Mouse (Mus musculus): ENCODE measurements around the gene Aprt. TPM values are rescaled to one million over a fixed set of nuclear protein-coding genes. Genes with fewer than 3 reads are reported as not detected.
"Not testable (repeated sequence)": the region's sequence is repeated elsewhere in the genome, so short reads cannot be mapped to it uniquely, and the experiment has no call there.

The Aprt gene
- total RNA-seq, 2 experiments from 2014 or later, result 67.5 to 72.3 TPM

GRCm38 (mm10) chr8:122586749-122587148, 10.0 kb upstream of the Aprt start:
- no peak for DNase-seq

- DNase-seq, result no peak
Measured at GRCm38 (mm10) chr8:122586171-122586570, 9.5 kb upstream of the Aprt start.

GRCm38 (mm10) chr8:122585411-122585891, 8.7 kb upstream of the Aprt start:
- peak; percentile 17 for DNase-seq

GRCm38 (mm10) chr8:122584981-122585380, 8.3 kb upstream of the Aprt start:
- no peak for DNase-seq

- DNase-seq, result no peak
Measured at GRCm38 (mm10) chr8:122580926-122581325, 4.2 kb upstream of the Aprt start.

- no peak for DNase-seq
Measured at GRCm38 (mm10) chr8:122579196-122579595, 2.5 kb upstream of the Aprt start.

- DNase-seq, result no peak
Measured at GRCm38 (mm10) chr8:122577116-122577515, 407 bp upstream of the Aprt start.

- DNase-seq, result no peak
Measured at GRCm38 (mm10) chr8:122575735-122576647, 718 bp downstream of the Aprt start.

- no peak for DNase-seq
Measured at GRCm38 (mm10) chr8:122575286-122575685, 1.4 kb downstream of the Aprt start.

GRCm38 (mm10) chr8:122574667-122575251, 1.9 kb downstream of the Aprt start:
- no peak for DNase-seq

- no peak for DNase-seq
Measured at GRCm38 (mm10) chr8:122574264-122574663, 2.4 kb downstream of the Aprt start.

- DNase-seq, result no peak
Measured at GRCm38 (mm10) chr8:122573577-122573976, 3.1 kb downstream of the Aprt start.

- DNase-seq, result not testable (repeated sequence)
Measured at GRCm38 (mm10) chr8:122573176-122573575, 3.5 kb downstream of the Aprt start.

GRCm38 (mm10) chr8:122572751-122573150, 4.0 kb downstream of the Aprt start:
- DNase-seq, result no peak

GRCm38 (mm10) chr8:122571750-122572267, 4.9 kb downstream of the Aprt start:
- no peak for DNase-seq

- DNase-seq, result no peak
Measured at GRCm38 (mm10) chr8:122571153-122571552, 5.6 kb downstream of the Aprt start.

- DNase-seq, result no peak
Measured at GRCm38 (mm10) chr8:122569996-122570395, 6.7 kb downstream of the Aprt start.

- no peak for DNase-seq
Measured at GRCm38 (mm10) chr8:122569329-122569728, 7.4 kb downstream of the Aprt start.

- peak; percentile 28 for DNase-seq
Measured at GRCm38 (mm10) chr8:122568881-122569309, 7.8 kb downstream of the Aprt start.

- no peak for DNase-seq
Measured at GRCm38 (mm10) chr8:122568109-122568504, 8.6 kb downstream of the Aprt start.

- peak; percentile 97 for DNase-seq
Measured at GRCm38 (mm10) chr8:122567361-122568108, 9.2 kb downstream of the Aprt start, which contains the start of gene Cdt1. Gene Cdt1, plus strand, starts transcription at chr8:122568015.

- peak; percentile 62 for DNase-seq
Measured at GRCm38 (mm10) chr8:122566766-122567165, 9.9 kb downstream of the Aprt start.
